Mouse (Mus musculus) MEL (cell line): Measurements from ENCODE around the gene Stx5a.

ENCODE experiments used
- ETS1 ChIP-seq: IDR thresholded peaks from 2 replicates; pipeline ENCODE4 v1.6.1; 2012; ENCODE audit warnings: low read depth, mild to moderate bottlenecking, inconsistent platforms, low read length, improper control_type of control experiment, moderate library complexity
- NRF1 ChIP-seq: IDR thresholded peaks from 2 replicates; pipeline ENCODE4 v1.6.1; 2014; ENCODE audit warnings: low read depth, mild to moderate bottlenecking, inconsistent platforms, low read length, improper control_type of control experiment, moderate library complexity; ENCODE audit not compliant: poor library complexity, insufficient read depth, severe bottlenecking

GRCm38 (mm10) chr19:8789171-8789570 lies 48.0 kb downstream of the Stx5a start:
- TF ChIP-seq ETS1 (no peak), NRF1 (no peak)
